Mouse (Mus musculus): ENCODE results near the gene Ube2o.
"Not testable (repeated sequence)": the region's sequence is repeated elsewhere in the genome, so short reads cannot be mapped to it uniquely, and the experiment has no call there.

The Ube2o gene

DNA sequence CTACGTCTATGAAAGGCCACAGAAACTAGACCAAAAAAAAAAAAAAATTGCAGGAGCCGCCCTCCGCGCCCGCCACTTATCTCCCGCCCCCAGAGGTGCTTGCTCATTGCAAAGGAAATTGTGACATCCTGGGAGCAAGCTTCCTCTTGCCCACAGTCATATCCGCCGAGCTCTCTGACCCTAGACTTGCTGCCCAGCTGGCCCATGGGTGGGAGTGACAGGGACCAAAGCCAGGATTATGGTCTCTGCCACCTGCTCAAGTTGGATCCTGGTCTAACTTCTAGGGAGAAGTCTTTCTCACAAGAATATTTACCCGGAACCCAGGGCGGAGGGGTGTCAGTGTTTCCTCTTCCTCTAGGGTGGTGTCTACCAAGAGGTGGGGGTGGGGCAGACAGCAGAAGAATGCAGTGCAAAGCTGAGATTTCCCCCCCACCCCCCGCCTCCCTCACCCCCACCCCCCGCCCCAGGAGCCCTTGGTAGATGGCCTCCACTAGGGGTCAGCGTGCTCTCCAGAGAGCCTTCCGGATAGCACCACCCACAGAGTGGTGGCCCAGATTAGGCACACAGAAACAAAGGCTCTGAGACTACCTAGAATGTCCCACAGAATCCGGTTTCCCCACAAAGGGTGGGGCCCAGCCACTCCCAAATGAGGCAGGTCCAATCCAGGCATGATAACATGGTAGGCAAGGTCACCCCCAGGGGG, 34.6 kb upstream of the Ube2o start:
- no peak for DNase-seq (ENCODE audit: low spot score in 2 of 2)

DNA sequence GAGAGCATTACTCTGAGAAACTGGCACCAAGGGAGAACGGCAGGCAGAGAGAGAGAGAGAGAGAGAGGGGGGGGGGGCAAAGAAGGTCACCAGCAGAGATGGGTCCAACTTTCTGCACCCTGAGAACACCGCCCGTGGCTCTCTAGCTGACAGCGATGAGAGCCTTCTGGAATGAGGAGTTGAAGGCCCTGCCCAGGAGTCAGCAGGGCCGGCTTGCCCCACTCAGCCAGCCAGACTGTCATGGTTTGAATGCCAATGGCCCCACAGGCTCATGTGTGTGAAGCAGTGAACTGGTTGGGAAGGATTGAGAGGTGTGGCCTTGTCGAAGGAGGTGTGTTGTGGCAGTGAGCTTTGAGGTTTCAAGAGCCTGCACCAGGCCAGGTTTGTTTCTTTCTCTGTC, 32.0 kb upstream of the Ube2o start:
- no peak for DNase-seq (ENCODE audit: low spot score in 2 of 2)

DNA sequence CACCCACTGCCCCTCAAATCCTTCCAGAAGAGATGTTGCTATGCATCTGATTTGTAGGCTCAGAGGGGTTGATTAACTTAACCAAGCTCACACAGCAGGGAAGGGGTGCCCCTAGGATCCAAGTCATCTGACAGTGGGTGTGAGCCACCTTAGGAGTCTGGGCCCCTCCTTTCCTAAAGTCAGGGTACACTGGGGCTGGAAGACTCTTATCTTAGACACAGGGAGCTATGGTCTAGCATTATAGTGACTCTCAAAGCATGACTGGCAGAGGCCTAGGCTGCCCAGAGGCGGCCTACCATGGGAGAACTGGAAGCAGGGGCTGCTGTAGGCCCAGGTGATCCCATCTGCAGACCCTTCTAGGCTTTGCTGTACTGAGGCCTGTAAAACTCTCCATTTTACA, 31.3 kb upstream of the Ube2o start:
- no peak for DNase-seq (ENCODE audit: low spot score in 2 of 2)

DNA sequence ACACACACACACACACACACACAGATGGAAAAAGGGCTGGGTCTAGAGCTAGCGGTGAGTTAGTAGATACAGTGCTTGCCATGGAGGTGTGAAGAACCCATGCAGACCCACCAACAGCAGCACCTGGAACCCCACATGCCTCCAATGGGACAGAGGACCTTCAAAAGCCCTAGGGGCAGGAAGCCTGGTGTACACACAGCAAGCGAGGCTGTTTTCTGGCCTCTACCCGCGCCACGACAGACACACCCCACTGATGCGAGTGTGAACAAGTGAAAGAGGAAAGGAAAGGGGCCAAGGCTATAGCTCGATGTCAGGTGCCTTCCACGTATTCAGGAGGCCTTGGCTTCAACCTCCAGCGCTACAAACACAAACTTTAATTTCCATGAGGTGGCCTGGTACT, 30.6 kb upstream of the Ube2o start:
- no peak for DNase-seq (ENCODE audit: low spot score in 2 of 2)

DNA sequence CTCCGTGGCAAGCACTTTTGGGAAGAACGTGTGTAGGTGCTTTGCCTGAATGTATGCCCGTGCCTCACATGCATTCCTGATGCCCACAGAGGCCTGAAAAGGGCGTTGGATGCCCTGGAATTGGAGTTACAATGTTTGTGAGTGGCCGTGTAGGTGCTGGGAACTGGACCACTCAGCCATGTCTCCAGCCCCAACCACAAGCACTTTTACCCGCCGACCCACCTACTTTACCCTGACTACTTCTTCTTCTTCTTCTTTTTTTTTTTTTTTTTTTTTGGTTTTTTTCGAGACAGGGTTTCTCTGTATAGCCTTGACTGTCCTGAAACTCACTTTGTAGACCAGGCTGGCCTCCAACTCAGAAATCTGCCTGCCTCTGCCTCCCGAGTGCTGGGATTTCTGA, 29.9 kb upstream of the Ube2o start:
- DNase-seq (ENCODE audit: low spot score in 2 of 2), result not testable (repeated sequence)

DNA sequence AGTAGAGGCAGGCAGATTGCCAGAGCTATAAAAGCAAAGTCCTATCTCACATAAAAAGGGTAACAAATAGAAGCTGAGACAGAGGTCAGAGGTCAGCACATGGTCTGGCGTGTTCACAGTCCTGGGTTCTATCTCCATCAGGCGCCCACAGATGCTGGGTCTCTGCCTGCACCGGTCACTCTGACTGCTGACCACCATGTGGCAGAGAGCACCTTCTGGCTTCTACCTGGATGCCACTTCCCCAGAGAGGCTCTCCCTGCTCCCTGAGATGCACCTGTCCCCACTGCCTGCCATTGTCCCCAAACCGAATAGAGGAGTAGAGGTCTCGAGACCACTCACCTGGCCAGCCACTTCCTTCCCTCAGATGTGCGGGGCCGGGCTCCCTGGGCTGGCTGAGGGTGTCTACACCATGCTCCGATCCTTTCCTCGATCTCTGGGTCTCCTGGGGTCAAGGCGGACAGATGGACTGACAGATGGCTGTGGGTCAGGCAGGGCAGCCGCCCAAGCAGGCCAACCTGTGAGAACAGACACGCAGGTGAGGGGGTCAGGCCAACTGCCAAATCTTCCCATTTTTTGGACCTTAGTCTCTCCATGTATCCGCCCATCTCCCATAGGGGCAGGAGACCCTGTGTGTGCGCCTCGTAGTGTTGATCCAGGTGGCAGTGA, 28.9 kb upstream of the Ube2o start:
- no peak for DNase-seq (ENCODE audit: low spot score in 2 of 2)

DNA sequence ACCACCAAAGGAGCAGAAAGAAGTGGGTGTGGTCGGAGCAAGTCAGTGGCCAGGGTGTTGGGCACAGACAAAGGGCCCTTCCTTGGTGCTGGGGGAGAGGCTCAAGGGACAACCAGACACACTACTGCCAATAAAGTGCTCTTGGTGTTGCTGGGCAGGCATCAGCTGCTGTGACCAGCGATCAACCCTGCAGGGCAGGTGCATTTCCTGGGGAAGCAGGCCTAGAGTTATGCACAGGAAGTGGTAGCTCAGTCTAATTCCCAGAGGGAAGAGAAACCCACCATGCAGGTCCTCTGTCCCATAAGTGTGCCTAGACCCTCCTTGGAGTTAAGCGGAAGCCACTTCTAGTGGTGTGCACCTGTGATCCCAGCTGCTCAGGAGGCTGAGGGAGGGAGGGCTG, 26.5 kb upstream of the Ube2o start:
- DNase-seq (ENCODE audit: low spot score in 2 of 2), result no peak

DNA sequence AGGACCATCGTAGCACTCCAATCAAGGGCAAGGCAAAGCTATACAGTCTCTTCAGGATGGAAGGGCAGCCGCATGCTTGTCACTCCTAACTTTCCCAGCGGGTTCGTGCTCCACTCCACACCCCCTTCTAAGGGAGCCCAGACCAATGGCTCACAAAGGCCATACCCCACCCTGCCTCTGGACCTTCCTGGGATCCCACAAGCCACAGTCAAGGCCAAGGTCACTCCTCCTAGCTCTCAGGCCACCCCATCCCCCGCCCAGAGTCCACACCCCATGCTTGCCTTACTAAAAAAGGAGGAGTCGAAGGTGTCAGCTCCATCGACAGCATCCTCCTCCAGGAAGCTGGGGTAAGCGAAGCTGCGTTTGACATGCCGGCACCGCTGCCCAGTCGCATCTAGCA, 22.9 kb upstream of the Ube2o start:
- no peak for DNase-seq (ENCODE audit: low spot score in 2 of 2)

DNA sequence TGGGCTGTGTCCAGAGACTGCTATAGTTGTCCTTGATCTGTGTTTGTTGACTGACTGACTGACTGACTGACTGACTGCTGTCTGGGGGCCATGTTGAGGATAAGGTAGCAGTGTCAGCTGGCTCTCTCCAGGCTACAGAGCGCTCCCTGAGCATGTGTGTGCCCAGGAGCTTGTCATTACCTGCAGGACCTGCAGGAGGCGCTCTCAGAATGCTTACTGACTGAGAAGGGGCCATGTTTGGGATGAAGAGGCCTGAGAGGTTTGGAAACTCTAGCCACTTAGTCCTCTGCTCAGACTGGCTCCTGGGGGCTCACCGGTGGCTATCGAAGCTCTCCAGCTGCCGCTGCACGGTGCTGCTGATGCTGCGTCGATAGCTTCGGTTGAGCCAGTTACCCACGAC, 22.1 kb upstream of the Ube2o start:
- no peak for DNase-seq (ENCODE audit: low spot score in 2 of 2)

DNA sequence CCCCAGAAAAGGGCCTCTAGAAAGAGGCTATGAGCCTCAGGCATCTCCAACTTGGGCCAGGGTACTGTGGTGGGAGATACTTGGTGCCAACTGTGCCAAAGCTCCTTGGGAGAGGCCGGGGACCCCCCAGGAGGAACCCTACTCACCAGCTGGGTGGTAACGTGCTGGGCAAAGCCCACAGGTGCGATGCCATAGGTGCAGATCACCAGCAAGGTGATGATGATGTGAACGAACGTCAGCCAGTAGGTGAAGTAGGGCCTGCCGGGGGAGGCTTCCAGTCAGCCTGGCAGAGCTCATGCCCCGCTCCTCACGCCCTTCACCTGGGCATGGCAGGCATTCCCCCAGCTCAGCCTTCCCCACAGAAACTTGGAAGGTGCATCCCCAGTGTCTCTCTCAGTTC, 20.8 kb upstream of the Ube2o start:
- DNase-seq (ENCODE audit: low spot score in 2 of 2), result no peak

DNA sequence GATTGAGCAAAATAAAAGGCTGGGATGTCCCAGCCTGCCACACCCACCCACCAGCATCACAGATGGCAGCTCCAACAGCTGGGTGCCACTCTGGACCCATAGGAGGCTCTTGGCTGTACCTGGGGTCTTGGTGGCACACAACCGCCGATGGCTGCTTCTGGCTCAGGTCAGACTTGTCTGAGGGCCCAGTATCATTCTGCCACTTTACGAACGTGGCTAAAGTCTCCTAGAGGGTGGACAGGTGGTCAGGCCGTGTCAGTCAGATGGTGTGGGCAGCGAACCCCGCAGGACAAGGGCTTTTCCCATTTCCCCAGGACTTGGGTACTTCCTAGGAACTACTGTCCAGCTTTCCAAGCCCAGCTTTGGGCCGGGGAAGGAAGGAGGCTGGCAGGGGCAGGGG, 19.9 kb upstream of the Ube2o start:
- no peak for DNase-seq (ENCODE audit: low spot score in 2 of 2)

DNA sequence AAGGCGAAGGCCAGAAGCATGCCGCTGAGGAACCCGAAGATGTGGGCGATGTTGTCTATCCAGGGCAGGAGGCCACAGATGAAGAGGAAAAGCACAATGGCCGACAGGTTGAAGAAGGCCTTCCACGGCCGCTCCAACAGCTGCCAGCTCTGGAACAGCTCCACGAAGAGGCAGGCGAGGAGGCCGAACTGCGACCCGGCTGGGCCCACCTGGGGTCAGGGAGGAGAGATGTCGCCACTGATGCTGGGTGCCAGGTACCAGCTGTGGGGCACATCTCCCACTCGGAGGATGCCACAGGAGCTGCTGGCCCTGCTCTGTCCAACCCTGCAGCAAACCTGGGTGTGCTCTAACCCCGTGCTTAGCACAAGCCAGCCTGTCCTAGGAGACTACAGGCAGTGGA, 18.0 kb upstream of the Ube2o start:
- DNase-seq (ENCODE audit: low spot score in 2 of 2), result no peak

DNA sequence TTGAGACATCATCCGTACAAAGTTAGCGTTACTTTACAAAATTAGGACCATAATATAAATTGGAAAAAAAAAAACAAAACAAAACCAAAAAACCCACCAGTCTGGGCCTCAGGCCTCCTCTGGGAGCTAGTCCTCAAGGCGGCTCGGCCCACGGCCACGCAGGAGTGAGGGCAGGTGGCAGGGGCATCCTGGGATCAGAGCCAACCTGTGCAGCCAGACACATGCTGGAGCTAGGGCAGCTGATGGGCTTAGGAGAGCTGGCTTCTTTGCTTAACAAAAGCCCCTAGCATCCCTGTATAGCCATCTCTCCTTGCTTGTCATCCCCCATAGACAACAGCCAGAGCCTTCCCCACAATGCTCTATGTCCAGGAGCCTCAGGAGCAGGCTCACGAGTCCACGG, 16.9 kb upstream of the Ube2o start:
- DNase-seq (ENCODE audit: low spot score in 2 of 2), result no peak

DNA sequence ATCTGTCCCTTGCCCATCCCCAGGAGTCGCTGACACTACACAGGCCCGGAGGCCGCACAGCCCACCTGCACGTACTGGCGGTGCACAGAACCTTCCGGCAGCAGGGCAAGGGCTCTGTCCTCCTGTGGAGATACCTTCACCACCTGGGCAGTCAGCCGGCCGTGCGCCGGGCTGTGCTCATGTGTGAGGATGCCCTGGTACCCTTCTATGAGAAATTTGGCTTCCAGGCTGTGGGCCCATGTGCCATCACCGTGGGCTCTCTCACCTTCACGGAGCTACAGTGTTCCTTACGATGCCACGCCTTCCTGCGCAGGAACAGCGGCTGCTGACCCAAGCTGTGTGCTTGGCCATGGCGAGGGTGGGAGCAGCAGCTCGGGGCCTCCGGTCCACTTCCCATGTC, 15.5 kb upstream of the Ube2o start:
- DNase-seq (ENCODE audit: low spot score in 2 of 2), result no peak

DNA sequence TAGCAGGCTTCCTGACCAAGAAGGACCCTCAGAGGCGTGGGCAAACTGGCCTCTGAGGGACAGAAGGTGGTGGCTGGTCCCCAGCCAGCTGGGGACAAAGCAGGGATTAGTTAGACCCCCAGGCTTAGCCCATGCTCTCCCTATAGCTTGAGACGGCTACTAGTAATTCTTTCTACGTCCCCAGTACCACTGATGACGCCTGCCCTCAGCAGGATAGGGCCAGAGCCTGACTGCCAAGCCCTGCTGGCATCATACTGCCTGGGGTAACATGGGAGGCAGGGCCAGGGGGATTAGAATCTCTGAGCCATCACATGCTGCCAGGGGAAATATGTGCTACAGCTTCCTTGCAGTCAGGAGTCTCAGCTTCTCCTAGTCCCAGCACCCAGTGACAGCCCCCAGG, 12.1 kb upstream of the Ube2o start:
- no peak for DNase-seq (ENCODE audit: low spot score in 2 of 2)

DNA sequence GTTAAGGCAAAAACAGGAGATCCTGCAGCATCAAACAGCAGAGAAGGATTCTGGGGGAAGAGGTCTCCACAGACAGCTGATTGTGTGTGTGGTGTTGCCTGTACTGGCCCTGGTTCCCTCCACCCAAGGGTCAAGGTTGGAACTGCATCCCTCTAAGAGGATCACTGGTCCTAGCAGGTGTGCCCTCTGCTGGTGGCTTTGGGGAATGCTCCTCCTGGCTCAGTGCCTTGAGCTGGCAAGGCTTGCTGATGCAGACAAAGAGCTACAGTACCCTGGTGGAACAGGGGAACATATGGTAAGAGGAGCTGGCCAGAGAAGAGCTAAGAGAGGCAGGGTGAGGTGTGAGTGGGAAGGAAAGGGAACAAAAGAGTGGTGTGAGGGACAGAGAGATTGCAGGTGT, 11.2 kb upstream of the Ube2o start:
- peak; percentile 97 to 98 for DNase-seq (ENCODE audit: low spot score in 2 of 2)

DNA sequence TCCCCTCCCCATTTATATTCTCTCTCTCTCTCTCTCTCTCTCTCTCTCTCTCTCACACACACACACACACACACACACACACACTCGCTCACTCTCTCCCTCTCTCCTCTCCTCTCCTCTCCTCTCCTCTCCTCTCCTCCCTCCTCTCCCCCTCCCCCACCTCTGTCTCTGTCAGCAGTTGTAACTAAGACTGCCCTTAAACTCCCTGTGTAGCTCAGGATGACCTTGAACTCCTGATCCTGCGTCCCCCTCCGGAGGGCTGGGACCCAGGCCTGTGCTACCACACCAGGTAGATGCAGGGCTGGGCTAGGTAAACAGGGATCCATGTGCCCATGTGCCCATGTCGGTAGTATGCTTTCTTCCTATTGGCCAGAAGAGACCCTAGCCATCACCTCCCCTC, 10.4 kb upstream of the Ube2o start:
- DNase-seq (ENCODE audit: low spot score in 2 of 2), result no peak

DNA sequence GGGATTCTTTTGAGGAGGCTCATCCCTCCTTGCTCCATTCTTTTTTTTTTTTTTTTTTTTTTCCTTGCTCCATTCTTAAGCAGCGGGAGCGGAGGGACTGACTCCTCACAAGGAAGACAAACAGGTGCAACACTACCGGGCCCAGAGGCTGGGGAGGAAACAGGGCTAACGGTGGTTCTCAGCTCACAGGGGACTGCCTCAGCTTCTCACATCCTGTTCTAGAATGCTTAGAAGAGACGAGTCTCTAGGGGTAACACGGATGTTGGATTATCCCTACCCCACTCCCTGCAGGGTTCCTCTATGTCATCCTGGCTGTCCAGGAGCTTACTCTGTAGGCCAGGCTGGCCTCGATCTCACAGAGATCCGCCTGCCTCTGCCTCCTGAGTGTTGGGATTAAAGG, 8.3 kb upstream of the Ube2o start:
- DNase-seq (ENCODE audit: low spot score in 2 of 2), result no peak

DNA sequence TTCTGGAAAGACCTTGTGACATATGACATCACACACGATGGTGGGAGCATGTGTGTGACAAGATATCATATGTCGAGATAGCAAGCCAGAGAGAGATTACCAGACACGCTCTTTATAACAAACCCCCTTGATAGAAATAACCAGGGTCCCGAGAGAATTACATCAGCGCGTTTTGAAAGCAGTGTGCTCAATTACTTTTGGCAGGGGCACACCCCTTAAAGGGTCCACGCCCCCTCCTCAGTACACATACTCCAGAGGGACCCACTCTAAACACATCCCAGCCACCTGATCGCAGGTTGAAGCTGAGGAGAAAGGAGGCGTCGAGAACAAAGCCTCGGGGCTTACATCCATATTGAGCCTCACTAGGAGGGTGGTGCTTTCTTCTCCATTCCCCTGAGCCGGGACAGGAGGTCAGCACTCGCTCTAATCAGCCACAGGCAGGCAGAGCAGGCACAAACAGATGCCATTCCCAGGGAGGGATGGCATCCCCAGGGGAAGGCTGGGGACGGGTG, 7.8 kb upstream of the Ube2o start:
- no peak for DNase-seq (ENCODE audit: low spot score in 2 of 2)

DNA sequence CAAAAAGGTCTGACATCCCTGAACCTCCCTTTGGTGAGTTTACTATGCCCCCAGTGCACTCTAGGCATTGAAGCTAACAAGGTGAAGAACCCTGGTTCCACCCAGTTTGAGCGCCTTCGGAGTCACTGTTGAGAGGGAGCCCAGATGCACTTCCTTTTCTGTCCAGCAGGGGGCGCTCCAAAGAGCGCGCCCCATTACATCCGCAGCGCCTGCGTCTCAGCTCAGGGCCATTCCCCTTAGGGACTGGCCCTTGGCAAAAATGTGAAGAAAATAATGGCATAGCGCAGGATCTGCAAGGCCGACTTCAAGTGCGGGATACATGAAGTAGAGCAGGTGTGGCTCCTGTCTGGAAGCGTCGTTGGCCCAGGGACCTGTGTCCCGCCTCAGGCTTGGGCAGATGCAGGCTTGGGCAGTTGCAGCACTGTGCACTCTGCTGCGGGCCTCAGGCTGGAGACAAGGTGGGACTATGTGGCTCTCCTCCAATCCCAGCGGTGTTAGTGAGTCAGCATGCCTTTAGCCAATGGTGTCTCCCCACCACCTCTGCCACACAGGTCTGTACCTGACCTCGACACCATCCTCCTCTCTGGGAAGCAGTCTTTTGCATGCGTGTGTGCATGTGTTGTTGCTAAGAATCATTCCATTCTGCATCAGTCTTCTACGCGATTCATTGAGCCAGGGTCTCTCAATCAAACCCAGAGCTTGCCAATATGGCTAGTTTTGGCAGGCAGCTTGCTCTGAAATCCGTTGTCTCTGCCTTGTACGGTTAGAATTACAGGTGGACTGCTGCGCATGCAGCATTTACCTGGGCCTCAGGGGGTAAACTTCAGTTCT, 5.8 kb upstream of the Ube2o start:
- peak; percentile 54 to 76 for DNase-seq (ENCODE audit: low spot score in 2 of 2)

DNA sequence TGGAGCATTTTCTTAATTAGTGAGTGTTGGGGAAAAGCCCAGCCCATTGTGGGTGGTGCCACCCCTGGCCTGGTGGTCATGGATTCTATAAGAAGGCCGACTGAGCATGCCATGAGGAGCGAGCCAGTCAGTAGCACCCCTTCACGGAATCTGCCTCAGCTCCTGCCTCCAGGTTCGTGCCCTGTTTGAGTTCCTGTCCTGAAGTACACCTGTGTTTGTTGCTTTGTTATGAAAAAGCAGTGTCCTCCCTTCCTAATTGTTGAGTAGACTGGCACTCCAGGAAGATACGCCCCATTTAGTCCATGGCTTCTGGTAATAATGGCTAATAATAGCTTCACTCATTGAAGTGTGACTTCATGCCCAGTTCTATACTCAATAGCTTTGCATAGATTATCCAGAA, 5.1 kb upstream of the Ube2o start, which contains the start of gene Aanat:
Aanat (plus strand) TSS at position 123 of the 400 bp plus-strand sequence.
- no peak for DNase-seq (ENCODE audit: low spot score in 2 of 2)

DNA sequence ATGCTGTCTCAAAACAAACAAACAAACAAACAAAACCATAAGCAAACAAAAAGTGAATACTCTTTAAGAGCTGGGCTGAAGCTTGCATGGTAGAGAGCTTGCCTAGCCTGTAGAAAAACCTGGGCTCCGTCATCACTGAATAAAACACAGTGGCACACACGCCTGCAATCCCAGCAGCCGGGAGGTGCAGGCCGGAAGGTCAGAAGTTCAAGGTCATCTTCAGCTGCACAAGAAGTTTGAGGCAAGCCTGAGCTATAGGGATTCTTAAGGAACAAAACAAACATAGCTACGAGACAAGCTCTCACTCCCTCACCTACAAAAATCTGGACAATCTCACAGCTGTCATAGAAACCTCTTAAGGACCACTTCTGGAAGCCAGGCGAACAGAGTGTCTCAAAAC, 4.4 kb upstream of the Ube2o start:
- no peak for DNase-seq (ENCODE audit: low spot score in 2 of 2)
